Mouse (Mus musculus): ENCODE results near the gene Bhlhe40.

GRCm38 (mm10) chr6:108711192-108711964, 50.9 kb downstream of the Bhlhe40 start:
- no peak for TF ChIP-seq POLR2A (IDR thresholded peaks at IDR 0.05; ENCODE audit: control insufficient read depth, extremely low read depth, insufficient read depth, low read length, poor library complexity)
- TF ChIP-seq CTCF (IDR thresholded peaks at IDR 0.05; ENCODE audit: borderline replicate concordance, control insufficient read depth, extremely low read depth, insufficient read depth, low read length, poor library complexity): no peak
